Mouse (Mus musculus) adrenal gland, adult 2 months (tissue): Measurements from ENCODE around the gene Utrn. TPM values are rescaled to one million over a fixed set of nuclear protein-coding genes. Genes with fewer than 3 reads are reported as not detected.

Source experiments
- DNase-seq: peaks from one replicate; pipeline ENCODE4 v3.0.0; 2021
- polyA plus RNA-seq: library from polyadenylated mRNA; depleted of rRNA; stranded (reverse); fragments of >200 nt; gene quantifications from 2 replicates; pipeline ENCODE4 v1.2.3, GENCODE M21; 2012
- total RNA-seq, 2 experiments: library from RNA; stranded (reverse); gene quantifications; 2 replicates each; pipeline ENCODE4 v1.2.3; 2021

Utrn gene
- total and polyA plus RNA-seq, 3 experiments: 25.4 to 81.8 (median 70.3) TPM

GRCm38 (mm10) chr10:12534801-12535200 lies 334.4 kb downstream of the Utrn start:
- DNase-seq: no peak

DNA sequence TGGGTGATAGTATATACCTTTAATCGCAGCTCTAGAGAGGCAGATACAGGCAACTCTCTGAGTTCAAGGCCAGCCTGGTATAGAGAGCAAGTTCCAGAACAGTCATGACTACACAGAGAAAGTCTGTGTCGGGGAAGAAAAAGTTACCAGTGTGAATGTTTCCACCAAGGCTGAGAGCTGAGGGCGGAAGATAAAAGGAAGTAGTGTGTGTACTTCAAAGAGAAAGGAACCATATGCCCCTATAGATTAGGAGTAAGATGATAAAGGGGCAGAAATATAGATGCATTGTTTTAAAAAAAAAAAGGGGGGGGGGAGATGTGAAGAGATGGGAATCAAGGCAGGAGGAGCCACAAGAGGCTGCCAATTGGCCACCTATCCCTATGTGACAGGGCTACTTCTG lies 334.9 kb downstream of the Utrn start:
- no peak for DNase-seq

GRCm38 (mm10) chr10:12522078-12522477 lies 347.1 kb downstream of the Utrn start:
- peak; percentile 3 for DNase-seq

- no peak for DNase-seq
Measured at GRCm38 (mm10) chr10:12518162-12518561, 351.0 kb downstream of the Utrn start.

DNA sequence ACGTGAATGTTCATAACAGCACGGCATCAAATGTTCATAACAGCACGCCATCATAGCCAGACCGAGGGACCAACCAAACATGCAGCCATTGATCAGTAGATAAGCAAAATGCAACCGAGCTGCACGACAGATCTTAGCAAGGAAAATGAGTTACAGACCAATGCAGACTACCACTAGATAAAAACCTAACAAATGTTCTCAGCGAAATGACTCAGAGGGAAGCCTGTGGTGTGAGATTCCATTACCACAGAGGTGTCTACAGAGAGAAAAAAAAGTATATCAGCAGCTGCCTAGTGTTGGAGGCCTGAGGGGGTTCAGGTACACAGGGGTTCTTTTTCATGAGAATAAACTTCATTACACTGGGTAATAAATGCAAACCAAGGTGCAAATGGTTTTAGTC lies 363.6 kb downstream of the Utrn start:
- no peak for DNase-seq

- DNase-seq: no peak
Measured at GRCm38 (mm10) chr10:12500489-12500888, 368.7 kb downstream of the Utrn start.

DNA sequence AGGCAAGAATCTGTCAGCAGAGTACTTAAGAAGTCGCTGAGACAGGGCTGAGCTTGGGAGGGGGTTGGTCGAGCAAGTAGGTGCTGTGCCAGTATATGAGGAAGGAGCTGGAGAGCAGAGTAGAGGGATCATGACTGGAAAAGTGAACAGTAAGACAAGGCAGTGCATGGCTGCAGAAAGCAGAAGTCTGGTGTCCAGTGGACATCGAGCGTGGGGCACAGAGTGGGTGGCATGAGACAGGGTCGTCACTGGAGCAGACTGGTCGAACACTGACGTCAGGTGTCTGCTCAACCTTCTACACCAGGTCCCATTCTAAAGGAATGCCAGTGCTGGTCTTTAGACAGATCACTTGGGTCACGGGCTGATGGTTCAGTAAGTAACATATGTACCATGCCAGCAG lies 371.6 kb downstream of the Utrn start:
- DNase-seq: no peak

DNA sequence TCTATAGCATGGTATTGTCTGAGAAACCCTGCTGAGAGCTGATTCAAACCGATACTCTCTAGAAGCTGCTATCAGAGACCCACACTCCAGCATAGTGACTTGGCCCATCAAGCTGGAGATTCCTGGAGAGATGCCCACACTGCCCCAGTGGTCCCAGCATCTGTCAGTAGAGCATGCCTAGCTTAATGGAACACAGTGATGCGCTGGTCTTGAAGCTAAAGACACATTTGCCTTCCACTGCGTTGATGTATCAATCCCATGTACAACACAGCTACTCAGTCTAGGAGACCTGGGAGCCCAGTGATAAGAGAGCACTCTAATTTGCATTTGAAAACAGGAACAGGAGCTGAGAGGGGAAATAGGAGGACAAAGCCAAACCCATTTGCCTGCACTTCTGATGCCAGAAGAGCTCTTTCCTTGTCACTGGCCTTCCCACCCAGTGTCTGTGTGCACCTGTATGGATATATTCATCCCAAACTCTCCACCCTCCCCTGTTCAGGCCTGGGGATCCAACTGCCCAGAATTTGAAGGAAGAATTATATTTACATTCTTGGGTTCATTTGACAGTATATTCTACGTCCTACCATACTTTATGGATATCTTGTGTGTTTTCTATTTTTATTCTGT lies 379.5 kb downstream of the Utrn start:
- DNase-seq: peak; percentile 7

DNA sequence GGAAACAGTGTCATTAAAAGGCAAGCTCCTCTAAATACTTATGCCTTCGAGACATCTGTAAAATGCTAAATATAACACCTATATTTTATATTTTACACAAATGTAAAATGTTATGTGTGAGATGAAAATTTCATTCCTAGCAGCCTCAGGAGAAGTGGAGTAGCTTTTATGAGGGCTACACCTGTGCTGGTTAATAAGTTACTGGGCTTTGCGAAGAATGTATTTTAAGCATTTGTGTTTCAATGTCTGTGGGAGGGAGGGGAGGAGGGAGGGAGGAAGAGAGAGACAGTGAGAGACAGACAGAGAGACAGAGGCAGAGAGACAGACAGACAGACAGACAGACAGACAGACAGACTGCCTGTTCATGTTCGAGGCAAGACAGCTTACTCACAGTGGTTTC lies 380.6 kb downstream of the Utrn start:
- DNase-seq: no peak

DNA sequence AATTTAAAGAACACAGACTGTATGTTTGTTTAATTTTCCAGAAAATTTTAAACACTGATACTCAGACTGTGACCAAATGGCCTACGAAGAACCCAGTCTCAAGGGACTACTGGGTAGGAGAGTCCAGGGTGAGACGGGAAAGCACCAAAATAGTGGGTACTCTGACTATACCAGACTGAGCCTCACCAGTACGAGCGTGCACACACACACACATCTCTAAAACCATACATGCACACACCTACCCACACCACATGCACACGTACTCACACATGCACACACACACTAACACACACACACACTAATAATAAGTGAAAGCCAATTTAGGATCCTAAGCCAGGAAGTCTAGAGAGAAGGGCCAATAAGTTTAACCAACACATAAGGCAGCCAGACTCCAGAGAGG lies 381.0 kb downstream of the Utrn start:
- DNase-seq: no peak

- DNase-seq: no peak
Measured at GRCm38 (mm10) chr10:12483494-12483893, 385.7 kb downstream of the Utrn start.

GRCm38 (mm10) chr10:12482975-12483374 lies 386.2 kb downstream of the Utrn start:
- no peak for DNase-seq

DNA sequence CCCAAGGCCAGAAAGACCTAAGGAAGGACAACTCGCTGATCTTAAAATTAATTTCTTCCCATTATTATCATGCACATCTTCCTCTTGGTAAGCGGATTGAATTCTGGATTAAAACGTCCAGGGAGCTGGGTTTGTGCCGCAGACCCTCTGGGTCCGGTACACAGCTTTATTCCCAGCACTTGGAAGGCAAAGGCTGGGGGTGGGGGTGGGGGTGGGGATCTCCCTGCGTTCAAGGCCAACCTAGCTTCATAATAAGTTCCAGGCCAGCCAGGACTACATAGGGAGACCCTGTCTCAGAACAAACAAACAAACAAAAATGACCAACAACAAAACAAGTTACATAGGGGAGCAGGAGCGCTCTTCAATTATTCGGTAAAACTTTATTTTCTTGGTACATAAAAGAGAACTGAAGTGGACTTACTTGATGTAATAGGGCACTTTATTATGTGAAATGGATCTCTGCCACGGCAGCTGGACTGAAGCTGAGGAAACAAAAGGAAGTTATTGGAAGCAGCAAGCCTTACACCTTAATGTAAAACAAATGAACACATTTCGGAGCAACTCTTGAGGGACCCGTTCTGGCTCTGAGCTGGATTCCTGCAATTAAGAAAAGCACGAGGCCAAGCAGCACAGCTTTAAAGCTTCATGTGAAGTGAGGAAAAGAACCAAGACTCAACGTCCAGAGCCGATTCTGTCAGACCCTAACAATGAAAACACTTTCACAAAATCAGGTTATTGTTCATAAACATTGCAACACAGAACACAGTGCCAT lies 394.1 kb downstream of the Utrn start:
- no peak for DNase-seq

GRCm38 (mm10) chr10:12469391-12470057 lies 399.6 kb downstream of the Utrn start:
- no peak for DNase-seq

DNA sequence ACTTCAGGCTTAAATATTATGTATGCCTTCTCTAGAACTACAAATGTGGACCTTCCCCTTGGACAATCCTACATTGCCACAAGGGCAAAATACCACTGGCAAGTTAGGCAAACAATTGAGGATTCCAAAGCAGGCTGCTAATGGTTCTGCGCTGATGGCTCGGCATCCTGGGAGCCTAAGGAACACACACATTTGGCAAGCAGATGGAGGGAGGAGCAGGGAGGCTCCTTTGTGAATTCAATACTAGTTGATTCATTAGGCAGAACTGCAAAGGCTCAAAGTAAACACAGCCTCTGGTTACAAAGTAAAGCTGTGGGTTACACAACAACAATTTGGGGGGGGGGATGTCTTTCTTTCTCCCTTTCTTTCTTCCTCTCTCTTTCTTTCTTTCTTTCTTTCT lies 401.6 kb downstream of the Utrn start:
- DNase-seq: no peak

DNA sequence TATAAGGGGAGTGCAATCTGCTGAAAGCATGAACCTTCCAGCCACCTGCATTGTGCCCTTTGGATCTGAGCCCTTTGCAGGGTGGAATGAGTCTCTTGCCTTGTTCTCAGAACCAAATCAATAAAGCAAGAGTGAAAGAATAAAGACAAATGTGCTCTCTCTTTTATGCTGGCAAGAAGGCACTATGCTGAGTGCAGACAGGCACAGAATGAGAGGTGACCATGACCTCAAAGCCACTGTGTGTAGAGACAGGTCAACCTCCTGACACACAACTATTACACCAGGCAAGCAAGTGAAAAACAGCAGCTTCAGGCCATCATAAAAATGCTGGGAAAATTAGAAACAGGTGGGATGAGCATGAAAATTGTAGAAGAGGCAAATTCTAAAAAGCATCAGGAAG lies 408.2 kb downstream of the Utrn start:
- DNase-seq: peak; percentile 18

- DNase-seq: no peak
Measured at GRCm38 (mm10) chr10:12456867-12457266, 412.3 kb downstream of the Utrn start.

GRCm38 (mm10) chr10:12452641-12453040 lies 416.5 kb downstream of the Utrn start:
- no peak for DNase-seq

DNA sequence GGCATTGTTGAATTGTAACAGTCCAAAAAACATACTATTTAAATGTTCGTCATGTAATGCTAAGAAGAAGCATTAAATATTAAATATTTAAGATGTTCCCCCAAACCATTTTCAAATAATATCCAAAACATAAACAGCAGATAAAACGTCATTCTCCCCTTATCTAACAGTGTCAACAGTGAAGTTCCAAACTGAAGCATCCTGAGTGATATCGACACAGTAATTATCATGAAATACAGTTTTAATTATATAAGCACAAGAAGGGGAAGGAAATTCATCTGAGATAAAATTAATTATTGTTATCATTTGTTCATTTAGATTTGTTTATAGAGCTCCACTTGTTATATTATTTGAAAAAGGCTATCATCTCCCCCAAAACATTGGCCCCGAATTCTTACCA lies 425.0 kb downstream of the Utrn start:
- no peak for DNase-seq

DNA sequence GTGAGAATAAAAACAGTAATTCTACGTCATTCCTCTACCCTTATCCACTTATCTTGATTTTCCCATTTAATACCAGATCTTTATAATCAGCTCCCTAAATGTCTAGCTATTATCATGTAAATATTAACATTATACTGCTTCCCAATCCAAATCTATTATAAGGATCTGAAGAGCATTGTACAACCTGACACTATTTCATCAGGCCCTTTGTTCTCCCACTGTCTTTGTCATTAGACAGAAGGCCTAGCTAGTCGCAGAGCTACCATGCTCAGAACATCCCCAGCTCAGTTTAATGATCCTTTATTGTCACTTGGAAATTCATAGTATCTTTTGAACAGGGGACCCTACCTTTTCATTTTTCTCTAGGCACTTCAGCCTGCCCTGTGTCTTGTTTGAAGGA lies 436.0 kb downstream of the Utrn start:
- no peak for DNase-seq

DNA sequence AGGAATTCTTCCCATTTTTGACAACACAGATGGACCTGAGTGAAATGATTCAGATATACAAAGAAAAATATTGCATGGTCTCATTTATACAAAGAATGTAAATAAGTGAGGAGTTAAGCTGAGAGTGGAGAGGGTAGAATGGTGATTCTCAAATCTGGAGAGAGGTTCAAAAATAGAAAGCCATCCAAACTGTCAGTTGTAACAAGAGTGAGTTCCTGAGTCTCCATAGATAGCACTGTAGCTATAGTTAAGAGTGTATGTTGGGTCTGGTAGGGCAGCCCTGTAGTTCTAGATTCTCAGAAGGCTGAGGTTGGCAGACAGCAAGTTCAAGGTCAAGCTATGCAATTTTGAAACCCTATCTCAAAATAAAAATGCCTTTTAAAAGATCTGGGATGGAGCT lies 438.8 kb downstream of the Utrn start:
- no peak for DNase-seq

DNA sequence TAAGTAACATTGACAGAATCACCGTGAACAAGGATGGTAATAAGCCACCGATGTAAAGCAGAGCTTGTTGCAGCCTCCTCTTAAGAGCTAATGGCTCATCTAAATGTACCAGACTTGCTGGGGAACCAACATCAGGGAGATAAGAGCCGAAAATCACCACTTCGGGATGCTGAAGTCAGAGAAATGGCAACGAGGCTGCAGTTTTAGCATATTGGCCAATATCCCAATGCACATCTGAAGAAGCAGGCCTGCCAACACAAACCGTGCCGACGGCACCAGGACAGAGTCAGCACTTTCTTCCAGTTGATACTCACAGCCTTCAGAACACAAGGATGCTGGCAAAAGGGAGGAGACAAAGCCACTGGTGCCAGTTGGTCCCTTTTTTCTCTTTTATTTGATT lies 442.3 kb downstream of the Utrn start:
- DNase-seq: no peak

GRCm38 (mm10) chr10:12424944-12425343 lies 444.2 kb downstream of the Utrn start:
- no peak for DNase-seq
